Mouse (Mus musculus): ENCODE data around the gene Rpl38. TPM values are rescaled to one million over a fixed set of nuclear protein-coding genes. Genes with fewer than 3 reads are reported as not detected.

Rpl38 gene
- total and polyA plus RNA-seq, 2 experiments from 2014 or later = 977 to 1,541 TPM

DNA sequence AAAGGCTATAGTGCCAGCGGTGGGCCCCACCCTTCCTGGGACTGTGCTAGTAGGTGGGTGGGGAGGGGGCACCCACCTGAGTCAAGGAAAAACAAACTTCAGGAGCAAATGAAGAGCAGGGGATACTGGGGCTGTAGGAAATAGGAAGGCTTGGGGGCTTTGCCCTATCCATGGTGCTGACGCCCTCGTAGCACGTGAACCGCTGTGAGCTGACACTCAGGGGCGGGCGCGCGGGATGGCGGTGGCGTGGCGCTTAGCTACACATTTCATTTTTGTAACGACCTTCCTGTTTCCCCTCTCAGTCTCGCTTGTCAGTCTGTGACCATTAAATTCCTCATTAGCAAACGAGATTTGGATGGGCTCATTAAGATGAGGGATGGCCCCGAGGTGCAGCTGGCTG is 15.8 kb upstream of the Rpl38 start:
- H3K9me3 ChIP-seq (ENCODE audit: low read length) = no peaks in the 10 kb centered on the region
- DNase-seq (ENCODE audit: low spot score) (no peak), ATAC-seq (ENCODE audit: low FRiP score) (peak; percentile 62; the same call in 1 of the 2 replicates)
- 0 out of 2 replicates have a peak overlapping the region, but pooled peaks have one; percentile 19 for H3K9ac ChIP-seq (replicated peaks; ENCODE audit: low read length, poor library complexity, severe bottlenecking)
- H3K4me3 ChIP-seq (ENCODE audit: low read depth, low read length) = no peak overlapping the region
- 0 out of 2 replicates have a peak, but pooled peaks cover 4% of the 10 kb centered on the region for H3K27me3 ChIP-seq (ENCODE audit: insufficient read depth, low read length)
- H3K4me2 ChIP-seq (ENCODE audit: low read depth, low read length, poor library complexity, severe bottlenecking) = peak overlapping the region; percentile 20
- H3K4me1 ChIP-seq (ENCODE audit: insufficient read depth, low read length) = peaks cover 4% of the 10 kb centered on the region; the same call in 1 of the 2 replicates
- TF ChIP-seq CTCF (IDR thresholded peaks at IDR 0.05) = peak; percentile 10; the same call in 1 of the 2 replicates
- no peaks in the 10 kb centered on the region for H3K36me3 ChIP-seq (ENCODE audit: insufficient read depth, low read length)
- WGBS = 6% methylated on average over 16 of the region's 16 CpGs
- no peak overlapping the region for H3K27ac ChIP-seq (ENCODE audit: low read depth, low read length)

DNA sequence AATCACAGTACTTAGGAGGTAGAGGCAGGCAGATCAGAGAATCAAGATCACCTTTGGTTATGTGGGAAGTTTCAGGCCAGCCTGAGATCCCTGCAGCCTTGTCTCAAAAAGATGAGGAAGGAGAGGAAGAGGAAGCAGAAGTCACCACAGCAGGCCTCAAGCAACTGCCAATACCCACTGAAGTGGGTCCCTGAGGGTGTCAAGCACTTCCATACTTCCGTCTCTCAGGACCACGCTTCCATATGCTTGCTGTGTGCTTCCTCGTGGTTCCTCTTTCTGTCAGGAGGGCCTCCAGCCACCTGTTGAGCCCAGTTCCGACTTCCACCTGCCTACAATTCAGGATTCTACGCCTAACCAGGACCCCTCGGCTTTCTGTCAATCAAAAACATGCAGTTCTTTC is 14.7 kb upstream of the Rpl38 start:
- TF ChIP-seq CTCF (IDR thresholded peaks at IDR 0.05) = no peak
- H3K4me3 ChIP-seq (ENCODE audit: low read depth, low read length) = no peak overlapping the region
- peaks cover 4% of the 10 kb centered on the region; the same call in 1 of the 2 replicates for H3K4me1 ChIP-seq (ENCODE audit: insufficient read depth, low read length)
- WGBS = 81% methylated on average over 6 of the region's 6 CpGs
- no peaks in the 10 kb centered on the region for H3K9me3 ChIP-seq (ENCODE audit: low read length)
- no peak overlapping the region for H3K9ac ChIP-seq (replicated peaks; ENCODE audit: low read length, poor library complexity, severe bottlenecking)
- DNase-seq (ENCODE audit: low spot score) (no peak), ATAC-seq (ENCODE audit: low FRiP score) (no peak)
- H3K4me2 ChIP-seq (ENCODE audit: low read depth, low read length, poor library complexity, severe bottlenecking) = no peak overlapping the region
- no peak overlapping the region for H3K27ac ChIP-seq (ENCODE audit: low read depth, low read length)
- H3K36me3 ChIP-seq (ENCODE audit: insufficient read depth, low read length) = no peaks in the 10 kb centered on the region
- H3K27me3 ChIP-seq (ENCODE audit: insufficient read depth, low read length) = 0 out of 2 replicates have a peak, but pooled peaks cover 4% of the 10 kb centered on the region

DNA sequence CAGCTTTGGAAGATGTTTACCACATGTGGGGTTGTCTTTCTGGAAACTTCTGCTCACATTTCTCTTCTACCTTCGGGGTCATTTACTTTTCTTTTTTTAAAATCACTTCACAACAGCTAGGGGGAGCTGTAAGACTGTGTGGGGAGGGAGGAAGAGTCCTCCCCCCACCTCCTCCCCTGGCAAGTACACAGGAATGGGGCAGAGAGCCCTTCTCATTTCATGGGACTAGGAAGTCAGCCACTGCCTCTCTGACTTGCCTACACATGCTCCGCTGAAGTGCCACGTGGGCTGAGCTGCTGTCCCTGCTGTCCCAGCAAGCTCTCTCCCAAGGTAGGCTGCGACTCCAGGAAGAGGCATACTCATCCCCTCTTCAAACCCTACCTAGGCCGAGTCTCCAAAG is 13.8 kb upstream of the Rpl38 start:
- H3K9me3 ChIP-seq (ENCODE audit: low read length) = no peaks in the 10 kb centered on the region
- WGBS = 63% methylated on average over 5 of the region's 5 CpGs
- H3K4me3 ChIP-seq (ENCODE audit: low read depth, low read length) = no peak overlapping the region
- no peak overlapping the region for H3K4me2 ChIP-seq (ENCODE audit: low read depth, low read length, poor library complexity, severe bottlenecking)
- no peak overlapping the region for H3K9ac ChIP-seq (replicated peaks; ENCODE audit: low read length, poor library complexity, severe bottlenecking)
- peaks cover 4% of the 10 kb centered on the region; the same call in 1 of the 2 replicates for H3K4me1 ChIP-seq (ENCODE audit: insufficient read depth, low read length)
- H3K36me3 ChIP-seq (ENCODE audit: insufficient read depth, low read length) = no peaks in the 10 kb centered on the region
- ATAC-seq (ENCODE audit: low FRiP score) = no peak
- no peak for DNase-seq (ENCODE audit: low spot score)
- no peak overlapping the region for H3K27ac ChIP-seq (ENCODE audit: low read depth, low read length)
- peak; percentile 33 for TF ChIP-seq CTCF (IDR thresholded peaks at IDR 0.05)
- H3K27me3 ChIP-seq (ENCODE audit: insufficient read depth, low read length) = 0 out of 2 replicates have a peak, but pooled peaks cover 4% of the 10 kb centered on the region

DNA sequence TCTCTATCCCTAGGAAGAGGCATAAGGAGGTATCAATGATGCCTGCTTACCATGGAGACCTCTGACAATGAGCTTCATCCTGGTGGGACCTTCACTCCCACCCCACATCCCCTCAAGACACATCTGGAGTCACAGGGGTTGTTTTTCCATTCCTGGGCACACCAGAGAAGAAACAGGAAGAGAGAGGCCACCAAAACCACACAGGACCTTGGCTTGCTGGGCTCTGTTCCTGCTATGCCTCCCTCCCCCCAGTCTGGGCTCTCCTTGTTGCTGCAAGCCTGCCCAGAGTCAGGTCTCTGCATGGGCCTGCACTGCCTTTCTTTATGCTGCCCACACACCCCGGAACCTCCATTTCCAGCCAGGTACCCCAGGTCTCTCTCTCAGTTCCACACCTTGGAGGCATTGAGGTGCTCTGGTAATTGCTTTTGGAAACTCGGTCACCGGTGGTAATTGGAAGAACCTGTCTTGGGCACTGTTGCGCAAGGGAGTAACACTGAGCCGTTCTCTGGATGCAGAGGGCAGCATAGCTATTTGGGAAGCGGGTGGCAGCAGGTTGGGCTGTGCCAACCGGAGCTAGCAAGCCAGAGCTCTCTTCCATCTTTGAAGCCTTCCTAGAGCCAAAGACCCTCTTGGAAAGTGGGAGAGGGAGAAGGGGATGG is 12.8 kb upstream of the Rpl38 start:
- DNase-seq (ENCODE audit: low spot score) (no peak), ATAC-seq (ENCODE audit: low FRiP score) (no peak)
- H3K27me3 ChIP-seq (ENCODE audit: insufficient read depth, low read length) = 0 out of 2 replicates have a peak, but pooled peaks cover 4% of the 10 kb centered on the region
- WGBS = 89% methylated on average over 7 of the region's 7 CpGs
- H3K4me1 ChIP-seq (ENCODE audit: insufficient read depth, low read length) = peaks cover 4% of the 10 kb centered on the region; the same call in 1 of the 2 replicates
- H3K9ac ChIP-seq (replicated peaks; ENCODE audit: low read length, poor library complexity, severe bottlenecking) = no peak overlapping the region
- H3K27ac ChIP-seq (ENCODE audit: low read depth, low read length) = no peak overlapping the region
- no peaks in the 10 kb centered on the region for H3K36me3 ChIP-seq (ENCODE audit: insufficient read depth, low read length)
- no peak overlapping the region for H3K4me3 ChIP-seq (ENCODE audit: low read depth, low read length)
- H3K4me2 ChIP-seq (ENCODE audit: low read depth, low read length, poor library complexity, severe bottlenecking) = no peak overlapping the region
- no peak for TF ChIP-seq CTCF (IDR thresholded peaks at IDR 0.05)
- H3K9me3 ChIP-seq (ENCODE audit: low read length) = no peaks in the 10 kb centered on the region

DNA sequence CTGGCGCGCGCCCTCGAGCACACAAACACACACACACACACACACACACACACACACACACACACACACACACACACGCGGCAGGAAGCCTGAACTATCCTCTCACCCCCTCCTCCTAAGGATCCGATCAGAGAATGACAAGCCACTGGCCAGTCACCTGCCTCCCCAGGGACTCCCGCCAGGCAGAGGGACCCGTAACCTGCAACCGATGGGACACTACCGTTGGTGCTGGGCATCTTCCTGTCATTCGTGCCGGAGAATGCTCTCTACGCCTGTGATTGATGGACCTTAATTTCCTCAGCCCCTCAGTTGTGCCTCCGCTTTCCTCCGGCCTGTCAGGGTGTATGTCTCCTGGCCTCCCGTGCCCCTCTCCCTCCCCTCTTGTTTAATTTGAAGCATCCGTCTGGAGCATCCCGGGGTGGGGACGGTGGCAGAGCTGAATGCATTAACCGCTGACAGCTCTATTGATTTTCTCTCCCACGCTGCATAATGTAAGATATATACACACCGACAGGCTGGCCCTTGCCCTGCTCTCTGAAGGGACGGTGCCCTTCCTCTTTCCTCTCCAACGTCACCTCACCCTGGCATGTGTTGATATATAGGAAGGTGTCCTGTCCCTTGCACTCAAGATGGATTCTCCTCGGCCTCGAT is 11.2 kb upstream of the Rpl38 start:
- H3K4me1 ChIP-seq (ENCODE audit: insufficient read depth, low read length) = peaks cover 4% of the 10 kb centered on the region; the same call in 1 of the 2 replicates
- no peak for TF ChIP-seq CTCF (IDR thresholded peaks at IDR 0.05)
- H3K27ac ChIP-seq (ENCODE audit: low read depth, low read length) = no peak overlapping the region
- 41% methylated on average over 25 of the region's 27 CpGs for WGBS
- H3K36me3 ChIP-seq (ENCODE audit: insufficient read depth, low read length) = no peaks in the 10 kb centered on the region
- no peak for DNase-seq (ENCODE audit: low spot score)
- no peak overlapping the region for H3K4me2 ChIP-seq (ENCODE audit: low read depth, low read length, poor library complexity, severe bottlenecking)
- 0 out of 2 replicates have a peak overlapping the region, but pooled peaks have one; percentile 24 for H3K9ac ChIP-seq (replicated peaks; ENCODE audit: low read length, poor library complexity, severe bottlenecking)
- no peak overlapping the region for H3K4me3 ChIP-seq (ENCODE audit: low read depth, low read length)
- H3K27me3 ChIP-seq (ENCODE audit: insufficient read depth, low read length) = 0 out of 2 replicates have a peak, but pooled peaks cover 4% of the 10 kb centered on the region
- no peak for ATAC-seq (ENCODE audit: low FRiP score)
- H3K9me3 ChIP-seq (ENCODE audit: low read length) = no peaks in the 10 kb centered on the region

DNA sequence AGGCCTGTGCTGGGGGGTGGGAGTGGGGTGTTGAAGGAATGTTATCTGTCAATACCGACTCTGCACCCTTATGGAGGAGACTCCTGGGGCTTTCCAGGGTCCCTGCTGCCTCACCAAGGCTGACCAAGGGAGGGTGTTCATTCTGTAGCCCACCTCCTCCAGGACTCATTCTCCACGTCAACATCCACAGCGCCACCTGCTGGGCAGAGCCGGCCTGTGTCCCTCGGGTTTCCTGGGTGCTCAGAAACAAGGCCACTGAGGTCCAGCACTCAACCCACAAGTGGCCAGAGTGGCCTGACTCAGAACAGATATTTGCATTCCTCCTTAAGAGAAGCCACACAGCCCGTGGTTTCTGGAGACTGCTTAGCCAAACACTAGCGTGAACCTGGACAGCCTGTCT is 10.6 kb upstream of the Rpl38 start:
- H3K4me2 ChIP-seq (ENCODE audit: low read depth, low read length, poor library complexity, severe bottlenecking) = no peak overlapping the region
- no peak overlapping the region for H3K9ac ChIP-seq (replicated peaks; ENCODE audit: low read length, poor library complexity, severe bottlenecking)

More for the DNA sequence above, 10.6 kb upstream of the Rpl38 start:
- no peaks in the 10 kb centered on the region for H3K4me1 ChIP-seq (ENCODE audit: insufficient read depth, low read length)
- ATAC-seq (ENCODE audit: low FRiP score) (peak; percentile 34; the same call in 1 of the 2 replicates), DNase-seq (ENCODE audit: low spot score) (peak; percentile 71)
- H3K9me3 ChIP-seq (ENCODE audit: low read length) = no peaks in the 10 kb centered on the region
- WGBS = 24% methylated on average over 7 of the region's 7 CpGs
- H3K4me3 ChIP-seq (ENCODE audit: low read depth, low read length) = no peak overlapping the region
- peak; percentile 84 for TF ChIP-seq CTCF (IDR thresholded peaks at IDR 0.05)
- no peaks in the 10 kb centered on the region for H3K27me3 ChIP-seq (ENCODE audit: insufficient read depth, low read length)
- no peaks in the 10 kb centered on the region for H3K36me3 ChIP-seq (ENCODE audit: insufficient read depth, low read length)
- no peak overlapping the region for H3K27ac ChIP-seq (ENCODE audit: low read depth, low read length)

Data from midbrain, postnatal 0 days (tissue).